Mouse (Mus musculus) intestine, postnatal 0 days (tissue): ENCODE results near the gene Kdelr1. TPM values are rescaled to one million over a fixed set of nuclear protein-coding genes. Genes with fewer than 3 reads are reported as not detected.
A peak's percentile ranks its signal among the peaks of the same experiment; 100 is the strongest.

Source experiments
- ATAC-seq: fragments of 200-750 bp; cut with Nextera tagmentation; 2 replicates; pipeline ENCODE4 v1.8.0; 2017; ENCODE audit warnings: mild to moderate bottlenecking, moderate TSS enrichment, moderate library complexity
- H3K27ac ChIP-seq: fragments of 300-500 bp; sonication (generic); 2 replicates; pipeline ENCODE4 v1.5.1; 2014; ENCODE audit warnings: mild to moderate bottlenecking, low read depth, low read length, moderate library complexity
- H3K27me3 ChIP-seq: fragments of 300-500 bp; sonication (generic); replicated peaks from 2 replicates; pipeline ENCODE4 v1.6.1; 2014; ENCODE audit warnings: low read length, mixed read lengths; ENCODE audit not compliant: control insufficient read depth, insufficient read depth
- H3K36me3 ChIP-seq: fragments of 300-500 bp; sonication (generic); 2 replicates; pipeline ENCODE4 v1.6.1; 2014; ENCODE audit warnings: mild to moderate bottlenecking, moderate library complexity; ENCODE audit not compliant: control insufficient read depth, insufficient read depth
- H3K4me1 ChIP-seq: fragments of 300-500 bp; sonication (generic); replicated peaks from 2 replicates; pipeline ENCODE4 v1.6.1; 2014; ENCODE audit warnings: antibody characterized with exemption, low read length, mixed read lengths; ENCODE audit not compliant: control insufficient read depth, insufficient read depth
- H3K4me2 ChIP-seq: fragments of 300-500 bp; sonication (generic); replicated peaks from 2 replicates; pipeline ENCODE4 v1.6.1; 2014; ENCODE audit warnings: low read depth, mild to moderate bottlenecking, moderate library complexity
- H3K4me3 ChIP-seq: fragments of 300-500 bp; sonication (generic); 2 replicates; pipeline ENCODE4 v1.5.1; 2014; ENCODE audit warnings: low read depth, low read length
- H3K9ac ChIP-seq: fragments of 300-500 bp; sonication (generic); 2 replicates; pipeline ENCODE4 v1.6.1; 2014; ENCODE audit warnings: mild to moderate bottlenecking, low read depth, low read length
- H3K9me3 ChIP-seq: fragments of 300-500 bp; sonication (generic); 2 replicates; pipeline ENCODE4 v1.6.1; 2016; ENCODE audit warnings: mixed run types; ENCODE audit not compliant: control insufficient read depth
- CTCF ChIP-seq: sonication (generic); IDR thresholded peaks from 2 replicates; pipeline ENCODE4 v1.5.1; 2016; ENCODE audit warnings: low read depth, mild to moderate bottlenecking, control low read depth, antibody characterized with exemption, moderate library complexity
- WGBS: fragments of 180-500 bp; shearing (Covaris S2); extraction: QIAGEN DNeasy Blood & Tissue Kit; methylation state at CpG from one replicate; pipeline ENCODE4 v1.1.7; 2014; 5-methylcytosine and 5-hydroxymethylcytosine counted together
- polyA plus RNA-seq: library from polyadenylated mRNA; unstranded; fragments of >200 nt; fragmentation: Nextera tagmentation; extraction: Ambion mirVana; gene quantifications from 2 replicates; pipeline ENCODE4 v1.2.1, GENCODE M21; 2015

The Kdelr1 gene
- polyA plus RNA-seq, 1 experiment from 2014 or later, result 107 TPM

- H3K27ac ChIP-seq, result no peak overlapping the region
- no peak for TF ChIP-seq CTCF
- 88% methylated on average over 15 of the region's 15 CpGs for WGBS
- no peak overlapping the region for H3K4me2 ChIP-seq
- no peak for ATAC-seq
- H3K4me3 ChIP-seq, result no peak overlapping the region
- H3K9me3 ChIP-seq, result no peaks in the 10 kb centered on the region
- H3K36me3 ChIP-seq, result peaks cover 19% of the 10 kb centered on the region
- H3K9ac ChIP-seq, result no peak overlapping the region
- H3K27me3 ChIP-seq, result no peaks in the 10 kb centered on the region
- H3K4me1 ChIP-seq, result peaks cover 8% of the 10 kb centered on the region; the same call in 1 of the 2 replicates
Observed at GRCm38 (mm10) chr7:45917926-45918325, 45.4 kb downstream of the Kdelr1 start.

GRCm38 (mm10) chr7:45919083-45919671, 46.6 kb downstream of the Kdelr1 start:
- TF ChIP-seq CTCF, result peak; percentile 66
- ATAC-seq, result no peak
- Histone ChIP-seq H3K27ac (no peak overlapping the region), H3K4me1 (peaks cover 8% of the 10 kb centered on the region; the same call in 1 of the 2 replicates), H3K27me3 (no peaks in the 10 kb centered on the region), H3K4me2 (peak overlapping the region; percentile 6; the same call in 1 of the 2 replicates), H3K4me3 (no peak overlapping the region), H3K9me3 (no peaks in the 10 kb centered on the region), H3K36me3 (peaks cover 12% of the 10 kb centered on the region; the same call in 1 of the 2 replicates), H3K9ac (no peak overlapping the region)
- 76% methylated on average over 14 of the region's 14 CpGs for WGBS

- Histone ChIP-seq H3K27me3 (no peaks in the 10 kb centered on the region), H3K4me3 (0 out of 2 replicates have a peak overlapping the region, but pooled peaks have one; percentile 46), H3K4me1 (peaks cover 8% of the 10 kb centered on the region; the same call in 1 of the 2 replicates), H3K27ac (no peak overlapping the region), H3K36me3 (peaks cover 12% of the 10 kb centered on the region; the same call in 1 of the 2 replicates), H3K9me3 (no peaks in the 10 kb centered on the region), H3K4me2 (peak overlapping the region; percentile 57), H3K9ac (no peak overlapping the region)
- WGBS, result 64% methylated on average over 4 of the region's 4 CpGs
- no peak for TF ChIP-seq CTCF
- ATAC-seq, result no peak
Observed at GRCm38 (mm10) chr7:45919761-45920160, 47.2 kb downstream of the Kdelr1 start.

- Histone ChIP-seq H3K27me3 (no peaks in the 10 kb centered on the region), H3K4me1 (peaks cover 8% of the 10 kb centered on the region; the same call in 1 of the 2 replicates), H3K4me2 (peak overlapping the region; percentile 57), H3K4me3 (peak overlapping the region; percentile 46), H3K27ac (peak overlapping the region; percentile 79), H3K36me3 (peaks cover 12% of the 10 kb centered on the region; the same call in 1 of the 2 replicates), H3K9ac (peak overlapping the region; percentile 51; the same call in 1 of the 2 replicates), H3K9me3 (no peaks in the 10 kb centered on the region)
- 28% methylated on average over 9 of the region's 9 CpGs for WGBS
- no peak for ATAC-seq
- no peak for TF ChIP-seq CTCF
Observed at GRCm38 (mm10) chr7:45920583-45921241, 48.1 kb downstream of the Kdelr1 start.

- no peak for TF ChIP-seq CTCF
- Histone ChIP-seq H3K9ac (peak within 1 kb of the TSS; percentile 51; the same call in 1 of the 2 replicates), H3K4me2 (peak within 1 kb of the TSS; percentile 57), H3K9me3 (no peaks in the 10 kb centered on the region), H3K4me1 (peaks cover 8% of the 10 kb centered on the region; the same call in 1 of the 2 replicates), H3K27ac (peak within 1 kb of the TSS; percentile 85), H3K36me3 (peaks cover 7% of the 10 kb centered on the region; the same call in 1 of the 2 replicates), H3K27me3 (no peaks in the 10 kb centered on the region), H3K4me3 (peak within 1 kb of the TSS; percentile 46)
- ATAC-seq, result no peak
- 11% methylated on average over 9 of the region's 9 CpGs for WGBS
Observed at GRCm38 (mm10) chr7:45921242-45921621, 48.7 kb downstream of the Kdelr1 start, which contains the start of gene Emp3. TSS of gene Emp3 (minus strand) at chr7:45921404.

GRCm38 (mm10) chr7:45921950-45922600, 49.5 kb downstream of the Kdelr1 start:
- no peaks in the 10 kb centered on the region for H3K27me3 ChIP-seq
- peaks cover 5% of the 10 kb centered on the region; the same call in 1 of the 2 replicates for H3K36me3 ChIP-seq
- no peak for ATAC-seq
- H3K9me3 ChIP-seq, result no peaks in the 10 kb centered on the region
- TF ChIP-seq CTCF, result no peak
- 81% methylated on average over 12 of the region's 12 CpGs for WGBS
- peaks cover 8% of the 10 kb centered on the region; the same call in 1 of the 2 replicates for H3K4me1 ChIP-seq
- no peak overlapping the region for H3K4me3 ChIP-seq
- peak overlapping the region; percentile 85 for H3K27ac ChIP-seq
- H3K9ac ChIP-seq, result no peak overlapping the region
- H3K4me2 ChIP-seq, result no peak overlapping the region; the same call in 1 of the 2 replicates
